Mouse (Mus musculus): Measurements from ENCODE around the gene C1rl. TPM values are rescaled to one million over a fixed set of nuclear protein-coding genes. Genes with fewer than 3 reads are reported as not detected.

C1rl gene
- 10 to 100 TPM in 1 of 2 experiments, 1 to 10 TPM in 1; 2.7 to 20.5 TPM for polyA plus RNA-seq (2012; fragmentation: generic; extraction: Trizol)

DNA sequence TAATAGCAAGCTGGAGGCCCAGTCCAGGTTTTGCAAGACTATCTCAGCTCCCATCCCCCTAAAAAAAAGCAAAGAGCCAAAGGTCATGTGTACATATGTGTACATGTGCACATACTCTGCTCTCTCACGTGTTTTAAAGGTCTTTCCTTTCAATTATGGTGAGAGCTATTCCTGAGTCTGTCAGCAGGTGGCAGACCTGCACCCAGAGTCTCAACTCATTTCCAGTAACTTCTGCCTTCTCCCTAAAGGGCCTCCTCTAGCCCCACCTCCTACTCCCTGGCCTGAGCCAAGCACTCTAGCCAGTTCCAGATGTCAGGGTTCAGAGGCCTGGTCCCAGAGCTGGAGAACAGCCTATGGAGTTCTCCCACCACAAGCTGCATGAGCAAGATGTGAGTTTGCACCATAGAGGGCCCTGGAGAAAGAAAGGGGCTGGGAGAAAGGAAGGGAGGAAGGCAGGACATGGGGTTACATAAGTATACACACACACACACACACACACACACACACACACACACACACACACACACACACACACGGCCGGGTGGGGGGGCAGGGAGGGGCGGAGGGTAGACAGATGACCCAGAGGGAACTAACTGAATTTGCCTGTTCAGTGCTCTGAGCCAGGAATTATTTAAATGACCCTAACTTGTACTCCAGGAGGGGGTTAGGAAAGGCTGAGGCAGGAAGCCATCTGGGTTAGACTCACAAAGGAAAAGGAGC is at the start of gene C1rl:
C1rl (plus strand) TSS at position 272 of the 720 bp plus-strand sequence.

DNA sequence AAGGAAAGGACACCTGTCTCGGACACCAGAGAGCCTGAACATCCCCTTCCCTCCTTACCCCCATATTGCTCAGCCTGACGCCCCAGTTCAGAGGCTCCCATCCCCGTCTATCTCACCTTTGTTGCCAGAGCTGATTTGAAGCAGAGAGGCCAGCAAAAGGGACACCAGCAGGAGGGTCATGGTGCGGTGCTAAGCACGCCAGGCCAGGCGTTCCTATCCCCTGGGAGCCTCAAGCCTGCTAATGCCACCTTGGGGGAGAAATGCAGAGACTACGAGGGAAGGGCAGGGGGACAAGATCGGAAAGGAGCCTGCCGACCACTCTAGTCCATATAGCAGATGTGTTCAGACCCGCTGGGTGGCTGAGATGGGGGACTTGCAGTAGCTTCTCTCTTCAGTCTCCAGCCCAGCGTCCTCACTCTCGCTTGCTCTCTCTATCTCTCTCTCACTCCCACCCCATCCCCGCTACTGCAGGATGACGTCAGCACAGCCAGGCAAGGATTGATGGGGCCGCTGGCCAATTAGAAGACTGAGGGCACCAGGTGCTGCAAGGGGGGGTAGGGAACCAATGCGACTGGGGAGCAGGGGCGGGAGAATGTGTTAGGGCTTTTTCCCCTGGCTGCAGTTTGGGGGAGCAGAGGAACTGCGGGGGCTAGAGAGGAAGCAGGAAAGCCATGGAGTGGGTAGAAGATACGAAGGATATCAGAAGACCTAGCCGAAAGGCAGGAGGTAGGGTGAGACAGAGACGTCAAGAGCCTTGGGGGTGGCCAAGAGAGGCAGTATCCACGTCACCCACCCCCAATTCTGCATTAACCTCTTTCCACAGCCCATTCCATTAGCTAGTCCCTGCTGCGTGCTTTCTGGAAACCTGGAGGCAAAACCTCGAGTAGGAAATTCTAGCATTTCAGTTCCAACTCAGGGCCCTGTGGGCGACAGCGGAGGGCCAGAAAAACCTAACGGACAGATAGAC is 28.3 kb upstream of the C1rl start, which contains the start of gene Clstn3:
Clstn3 (minus strand) TSS at position 490 of the 967 bp plus-strand sequence.

DNA sequence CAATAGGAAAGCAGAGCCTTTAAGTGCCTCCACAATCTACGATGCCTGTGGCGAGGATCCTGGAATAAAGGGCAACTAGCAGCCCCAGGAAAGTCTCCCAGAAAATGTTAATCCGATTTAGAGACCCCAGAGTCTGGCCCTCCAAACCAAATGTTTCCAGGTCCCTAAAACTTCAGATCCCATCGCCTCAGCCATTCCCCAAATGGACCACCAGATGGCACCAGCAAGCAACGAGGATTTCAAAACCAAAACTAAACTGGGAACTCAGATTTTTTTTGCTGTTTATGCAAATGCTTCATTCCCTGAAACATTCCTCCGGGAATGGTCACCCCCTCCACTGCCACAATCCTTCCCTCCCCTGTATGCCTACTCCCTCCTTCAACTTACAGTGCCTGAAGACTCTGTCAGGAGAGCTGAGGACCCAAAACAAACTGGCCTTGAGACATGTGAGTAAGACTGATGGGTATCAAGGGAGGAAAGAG is 19.5 kb downstream of the C1rl start, which contains the start of gene C1ra:
C1ra (plus strand) TSS at position 51 of the 482 bp plus-strand sequence.

DNA sequence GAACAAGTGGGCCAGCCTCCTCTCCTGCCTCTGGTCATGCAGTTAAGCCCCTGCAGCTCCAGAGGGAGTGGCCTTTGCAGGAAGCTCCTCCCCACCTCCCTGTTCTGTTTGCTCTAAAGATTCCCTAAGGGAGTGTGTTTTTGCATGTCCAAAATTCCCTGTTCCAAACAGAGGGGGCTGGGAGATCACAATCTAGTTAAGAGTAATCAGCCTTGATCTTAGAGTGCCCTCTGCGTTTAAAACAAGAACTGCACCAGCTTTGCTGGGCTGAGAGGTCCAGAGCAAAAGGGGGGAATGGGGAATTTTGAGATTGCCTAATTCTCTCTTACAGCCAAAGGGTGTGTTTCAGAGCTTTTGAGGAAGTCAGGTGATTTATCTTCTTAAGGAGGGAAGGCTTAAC is 49.4 kb downstream of the C1rl start, which contains the start of gene C1s1:
C1s1 (minus strand) TSS at position 76 of the 400 bp plus-strand sequence.

Other genes with a start within 250 kb of the C1rl start
- not detected for gene Cd163, start 188.5 kb upstream of the C1rl start, polyA plus RNA-seq (2012; fragmentation: generic; extraction: Trizol)
- 10 to 100 TPM in 1 of 2 experiments, 1 to 10 TPM in 1; 7.1 to 29.4 TPM for gene Pex5, start 78.0 kb upstream of the C1rl start, polyA plus RNA-seq (2012; fragmentation: generic; extraction: Trizol)
- gene Clstn3, start 28.3 kb upstream of the C1rl start, polyA plus RNA-seq (2012; fragmentation: generic; extraction: Trizol), result 1 to 10 TPM in 1 of 2 experiments, under 1 TPM in 1; 0.16 to 1.6 TPM
- 100 to 1,000 TPM in 1 of 2 experiments, 1 to 10 TPM in 1; 1.3 to 102 TPM for gene C1ra, start 19.3 kb downstream of the C1rl start, polyA plus RNA-seq (2012; fragmentation: generic; extraction: Trizol)
- 100 to 1,000 TPM in 1 of 2 experiments, under 1 TPM in 1; 0.30 to 110 TPM for gene C1s1, start 49.2 kb downstream of the C1rl start, polyA plus RNA-seq (2012; fragmentation: generic; extraction: Trizol)
- 1 to 10 TPM in 1 of 2 experiments, under 1 TPM in 1; 0.37 to 8.7 TPM for gene C1rb, start 77.2 kb downstream of the C1rl start, polyA plus RNA-seq (2012; fragmentation: generic; extraction: Trizol)
- gene C1s2, start 143.0 kb downstream of the C1rl start, polyA plus RNA-seq (2012; fragmentation: generic; extraction: Trizol), result 1 to 10 TPM in 1 of 2 experiments, under 1 TPM in 1; 0.02 to 9.9 TPM
- 10 to 100 TPM; 15.8 to 44.1 TPM for gene Lpcat3, start 169.9 kb downstream of the C1rl start, polyA plus RNA-seq (2012; fragmentation: generic; extraction: Trizol)
- gene Emg1, start 219.1 kb downstream of the C1rl start, polyA plus RNA-seq (2012; fragmentation: generic; extraction: Trizol), result 100 to 1,000 TPM in 1 of 2 experiments, 10 to 100 TPM in 1; 89.9 to 126 TPM
- 100 to 1,000 TPM; 220 to 503 TPM for gene Phb2, start 219.2 kb downstream of the C1rl start, polyA plus RNA-seq (2012; fragmentation: generic; extraction: Trizol)
- 1 to 10 TPM; 2.3 to 5.1 TPM for gene Ptpn6, start 245.6 kb downstream of the C1rl start, polyA plus RNA-seq (2012; fragmentation: generic; extraction: Trizol)
- 100 to 1,000 TPM; 306 to 579 TPM for gene Grcc10, start 248.3 kb downstream of the C1rl start, polyA plus RNA-seq (2012; fragmentation: generic; extraction: Trizol)